Mouse (Mus musculus) liver, adult (tissue): ENCODE results near the gene Zbtb7a.

Experiments used
- GATA4 ChIP-seq: IDR thresholded peaks from 2 replicates; pipeline ENCODE4 v1.6.1; 2014; ENCODE audit warnings: mild to moderate bottlenecking, low read length; ENCODE audit not compliant: insufficient replicate concordance

Gene Zbtb7a

GRCm38 (mm10) chr10:81145307-81145706, 10.3 kb downstream of the Zbtb7a start:
- no peak for TF ChIP-seq GATA4

- TF ChIP-seq GATA4: no peak
These were observed 10.8 kb downstream of the Zbtb7a start for GRCm38 (mm10) chr10:81145778-81146177.

GRCm38 (mm10) chr10:81146296-81146695, 11.3 kb downstream of the Zbtb7a start:
- no peak for TF ChIP-seq GATA4

GRCm38 (mm10) chr10:81151261-81151660, 16.2 kb downstream of the Zbtb7a start:
- TF ChIP-seq GATA4: no peak

- TF ChIP-seq GATA4: no peak
These were observed 17.6 kb downstream of the Zbtb7a start for GRCm38 (mm10) chr10:81152609-81153008.

GRCm38 (mm10) chr10:81154313-81154712, 19.3 kb downstream of the Zbtb7a start:
- TF ChIP-seq GATA4: no peak

GRCm38 (mm10) chr10:81154736-81155135, 19.7 kb downstream of the Zbtb7a start:
- no peak for TF ChIP-seq GATA4

GRCm38 (mm10) chr10:81161602-81162317, 26.7 kb downstream of the Zbtb7a start:
- TF ChIP-seq GATA4: no peak

GRCm38 (mm10) chr10:81162318-81162652, 27.3 kb downstream of the Zbtb7a start:
- no peak for TF ChIP-seq GATA4

- TF ChIP-seq GATA4: no peak
These were observed 30.1 kb downstream of the Zbtb7a start for GRCm38 (mm10) chr10:81165118-81165517.

- TF ChIP-seq GATA4: peak; percentile 25; the same call in 1 of the 2 replicates
These were observed 32.4 kb downstream of the Zbtb7a start, which contains the start of gene Pias4 for GRCm38 (mm10) chr10:81167200-81168086. Gene Pias4, minus strand, starts transcription at chr10:81167923.

- TF ChIP-seq GATA4: no peak
These were observed 33.0 kb downstream of the Zbtb7a start for GRCm38 (mm10) chr10:81168087-81168431.

- no peak for TF ChIP-seq GATA4
These were observed 33.7 kb downstream of the Zbtb7a start for GRCm38 (mm10) chr10:81168521-81169244.

GRCm38 (mm10) chr10:81173132-81173531, 38.1 kb downstream of the Zbtb7a start:
- TF ChIP-seq GATA4: no peak

GRCm38 (mm10) chr10:81174617-81175344, 39.8 kb downstream of the Zbtb7a start:
- TF ChIP-seq GATA4: no peak
